Mouse (Mus musculus): ENCODE results near the gene Stoml1.

GRCm38 (mm10) chr9:58231746-58232145 lies 21.2 kb upstream of the Stoml1 start:
- no peak for TF ChIP-seq CTCF (IDR thresholded peaks at IDR 0.05; ENCODE audit: low read depth)
- no peak for TF ChIP-seq EP300 (IDR thresholded peaks at IDR 0.05; ENCODE audit: low read depth)

Data from liver, embryonic 14.5 days (tissue).